Mouse (Mus musculus) bone marrow macrophage, adult 2 months (primary cell): ENCODE measurements around the gene Pde4dip.

Source experiments
- CTCF ChIP-seq: IDR thresholded peaks from 2 replicates; pipeline ENCODE4 v1.5.1; 2012; ENCODE audit warnings: low read depth, mild to moderate bottlenecking, low read length, moderate library complexity
- POLR2A ChIP-seq: IDR thresholded peaks from 2 replicates; pipeline ENCODE4 v1.6.1; 2012; ENCODE audit warnings: mild to moderate bottlenecking, low read depth, low read length, borderline replicate concordance

- TF ChIP-seq CTCF (no peak), POLR2A (no peak)
These were observed 222.4 kb downstream of the Pde4dip start for GRCm38 (mm10) chr3:97666154-97666553.
